Mouse (Mus musculus) small intestine, adult 10 weeks (tissue): ENCODE data around the gene Taf12. TPM values are rescaled to one million over a fixed set of nuclear protein-coding genes. Genes with fewer than 3 reads are reported as not detected.

Experiments used
- polyA plus RNA-seq: library from polyadenylated mRNA; stranded (reverse); fragments of 350-450 nt; fragmentation: Illumina TruSeq; extraction: RNeasy Lipid Tissue Mini Kit (QIAGEN cat#74804); gene quantifications from one replicate; pipeline ENCODE4 v1.2.3, GENCODE M21; 2014; ENCODE audit warnings: low replicate concordance

The Taf12 gene
- polyA plus RNA-seq, result 21.8 TPM

GRCm38 (mm10) chr4:132274156-132274862, at the start of gene Taf12:
TSS of gene Taf12 (plus strand) at chr4:132274375.

DNA sequence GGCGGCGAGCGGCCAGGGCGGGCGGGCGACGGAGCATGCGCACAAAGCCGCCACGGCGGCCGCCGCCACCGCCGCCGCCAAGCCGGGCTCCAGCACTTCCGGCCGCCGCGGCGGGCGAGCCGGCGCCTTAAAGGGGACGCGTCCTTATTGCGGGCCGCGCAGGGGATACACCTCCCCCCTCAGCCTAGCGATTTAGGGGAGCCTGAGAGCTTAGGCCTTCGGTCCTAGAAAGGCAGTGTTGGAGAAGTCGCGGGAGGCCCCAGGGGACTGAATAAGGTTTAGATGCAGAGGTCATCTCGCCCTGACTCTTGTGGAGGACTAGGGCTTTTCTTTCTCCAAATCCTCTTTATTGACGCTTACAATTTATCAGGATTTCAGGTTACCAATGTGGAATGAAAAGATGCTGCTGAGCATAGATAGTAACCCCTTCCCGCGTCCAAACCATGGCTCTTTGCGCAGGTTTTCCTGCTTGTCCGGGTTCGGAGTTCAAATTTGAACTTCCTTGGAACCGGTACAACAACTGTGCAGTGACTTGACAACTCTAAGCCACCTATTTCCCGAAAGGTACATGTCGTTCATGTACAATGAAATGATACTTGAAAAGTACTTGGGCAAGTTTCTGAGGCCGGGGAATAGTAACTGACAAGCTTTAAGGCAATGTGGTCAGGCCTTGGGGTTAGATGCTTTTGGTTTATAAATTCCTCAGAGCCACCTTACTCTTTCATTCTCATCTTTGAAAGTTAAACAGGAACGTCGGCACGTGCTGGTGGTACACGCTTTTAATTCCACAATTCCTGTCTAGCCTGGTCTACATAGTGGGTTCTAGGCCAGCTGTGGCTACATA, 12.4 kb upstream of the Taf12 start, which contains the start of gene Gmeb1:
Gene Gmeb1, minus strand, starts transcription at position 89 of the 844 bp plus-strand sequence.

DNA sequence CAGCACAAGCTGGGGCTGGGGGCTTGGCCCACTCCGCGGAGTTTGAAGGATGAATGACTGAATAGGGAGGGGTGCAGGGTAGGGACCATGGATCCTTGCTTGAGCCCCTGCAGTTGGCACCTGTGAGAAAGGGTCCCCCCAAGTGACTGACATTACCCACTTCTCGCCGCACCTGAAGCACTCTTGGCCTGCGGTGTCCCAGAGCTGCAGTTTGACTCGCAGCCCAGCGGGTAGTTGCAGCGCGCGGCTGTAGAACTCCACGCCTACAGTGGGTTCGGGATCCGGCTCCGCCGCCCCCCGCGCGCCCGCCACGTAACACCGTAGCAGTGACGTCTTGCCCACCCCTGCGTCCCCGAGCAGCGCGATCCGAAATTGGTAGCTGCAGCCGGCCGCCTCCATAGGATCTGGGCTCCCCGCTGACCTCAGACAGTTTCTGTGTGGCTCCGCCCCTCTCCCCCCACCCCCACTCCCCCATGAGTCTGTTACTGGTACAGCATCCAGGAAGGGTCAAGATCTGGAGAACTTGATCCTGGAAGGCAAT, 28.8 kb downstream of the Taf12 start, which contains the start of gene Rab42:
Gene Rab42, minus strand, starts transcription at position 447 of the 541 bp plus-strand sequence.

GRCm38 (mm10) chr4:132329115-132329834, 55.1 kb downstream of the Taf12 start, which contains the start of gene Trnau1ap:
TSS of gene Trnau1ap (minus strand) at chr4:132329538.

Other genes starting within 250 kb of the Taf12 start
- gene Gm10300, start 199.7 kb upstream of the Taf12 start, polyA plus RNA-seq, result not detected
- gene Epb41, start 199.1 kb upstream of the Taf12 start, polyA plus RNA-seq, result 33.1 TPM
- gene Oprd1, start 129.9 kb upstream of the Taf12 start, polyA plus RNA-seq, result not detected
- 86.0 TPM for gene Ythdf2, start 62.1 kb upstream of the Taf12 start, polyA plus RNA-seq
- gene Gmeb1, start 12.8 kb upstream of the Taf12 start, polyA plus RNA-seq, result 3.2 TPM
- gene Rab42, start 29.0 kb downstream of the Taf12 start, polyA plus RNA-seq, result not detected
- 4.9 TPM for gene Trnau1ap, start 55.2 kb downstream of the Taf12 start, polyA plus RNA-seq
- gene Rcc1, start 79.2 kb downstream of the Taf12 start, polyA plus RNA-seq, result 5.2 TPM
- gene Phactr4, start 148.1 kb downstream of the Taf12 start, polyA plus RNA-seq, result 32.2 TPM
- 2.1 TPM for gene Med18, start 189.5 kb downstream of the Taf12 start, polyA plus RNA-seq
- 0.15 TPM for gene Sesn2, start 236.1 kb downstream of the Taf12 start, polyA plus RNA-seq